Mouse (Mus musculus): ENCODE data around the gene Cxcr1. TPM values are rescaled to one million over a fixed set of nuclear protein-coding genes. Genes with fewer than 3 reads are reported as not detected.
"Not testable (repeated sequence)": the region's sequence is repeated elsewhere in the genome, so short reads cannot be mapped to it uniquely, and the experiment has no call there.

Cxcr1 gene
- polyA plus RNA-seq, 2 experiments from 2014 or later, result not detected

GRCm38 (mm10) chr1:74195961-74196360 lies 1.5 kb upstream of the Cxcr1 start:
- ATAC-seq, result no peak

- ATAC-seq, result no peak
Observed at GRCm38 (mm10) chr1:74192711-74193110, 1.7 kb downstream of the Cxcr1 start.

- ATAC-seq, result no peak
Observed at GRCm38 (mm10) chr1:74190471-74190870, 4.0 kb downstream of the Cxcr1 start.

GRCm38 (mm10) chr1:74183006-74183405 lies 11.4 kb downstream of the Cxcr1 start:
- ATAC-seq, result no peak

- no peak for ATAC-seq
Observed at GRCm38 (mm10) chr1:74181462-74181861, 13.0 kb downstream of the Cxcr1 start.

GRCm38 (mm10) chr1:74179624-74180408 lies 14.6 kb downstream of the Cxcr1 start:
- no peak for ATAC-seq

- no peak for ATAC-seq
Observed at GRCm38 (mm10) chr1:74178618-74179017, 15.8 kb downstream of the Cxcr1 start.

DNA sequence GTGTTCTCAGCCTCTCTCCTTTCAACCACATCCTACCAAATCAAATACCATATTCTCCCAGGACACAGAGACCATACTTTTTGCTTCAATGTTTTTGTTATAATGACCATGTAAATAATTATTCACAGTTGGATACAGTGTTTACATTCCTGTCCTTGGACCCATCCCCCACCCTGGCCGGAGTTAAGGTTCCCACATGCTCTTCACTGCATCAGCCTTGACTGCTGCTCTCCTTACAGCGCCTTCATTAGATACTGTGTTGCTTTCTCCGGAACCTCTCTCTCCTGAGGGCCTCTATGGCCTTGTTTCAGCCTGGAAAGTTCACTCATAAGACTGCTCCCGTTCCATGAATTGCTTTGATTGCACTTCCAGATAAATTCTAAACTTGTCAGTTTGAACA lies 18.7 kb downstream of the Cxcr1 start:
- no peak for ATAC-seq

DNA sequence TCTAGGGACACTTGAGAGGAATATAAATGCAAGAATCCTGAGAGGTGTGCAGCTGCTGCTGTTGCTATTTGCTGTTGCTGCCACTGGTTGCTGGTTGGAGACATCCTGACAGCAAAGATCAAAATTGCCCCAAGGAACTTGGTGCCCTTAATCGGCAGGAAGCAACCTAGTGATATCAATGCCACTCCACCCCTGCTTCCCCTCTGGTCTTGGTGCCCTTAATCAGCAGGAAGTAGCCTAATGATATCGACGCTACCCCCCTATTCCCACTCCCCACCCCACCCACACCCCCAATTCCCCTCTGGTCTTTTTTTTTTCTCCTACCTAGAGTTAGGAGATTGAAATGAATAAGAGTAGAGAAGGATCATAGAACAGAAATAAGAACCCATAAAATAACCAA lies 21.7 kb downstream of the Cxcr1 start:
- no peak for ATAC-seq

GRCm38 (mm10) chr1:74169721-74170120 lies 24.7 kb downstream of the Cxcr1 start:
- no peak for ATAC-seq

DNA sequence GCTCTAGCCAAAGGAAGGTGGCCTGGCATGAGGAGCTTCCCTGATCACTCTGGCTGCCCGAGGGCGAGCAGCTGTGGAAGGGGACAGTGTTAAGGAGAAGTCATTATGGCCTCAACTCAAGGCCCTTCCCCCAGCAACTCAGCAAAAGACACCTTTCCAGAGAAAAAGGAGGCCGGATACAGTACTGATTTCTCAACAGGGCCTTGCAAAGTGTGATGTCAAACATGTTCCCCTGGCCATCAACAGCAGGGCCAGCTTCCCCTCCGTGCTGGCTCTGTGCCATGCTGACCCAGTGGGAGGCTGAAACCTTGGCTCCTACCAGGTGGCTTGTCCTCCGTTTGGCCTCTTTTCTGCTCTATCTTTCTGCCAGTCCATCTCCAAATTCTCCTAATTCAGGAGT lies 27.3 kb downstream of the Cxcr1 start:
- ATAC-seq, result no peak

GRCm38 (mm10) chr1:74160036-74160435 lies 34.4 kb downstream of the Cxcr1 start:
- ATAC-seq, result no peak

DNA sequence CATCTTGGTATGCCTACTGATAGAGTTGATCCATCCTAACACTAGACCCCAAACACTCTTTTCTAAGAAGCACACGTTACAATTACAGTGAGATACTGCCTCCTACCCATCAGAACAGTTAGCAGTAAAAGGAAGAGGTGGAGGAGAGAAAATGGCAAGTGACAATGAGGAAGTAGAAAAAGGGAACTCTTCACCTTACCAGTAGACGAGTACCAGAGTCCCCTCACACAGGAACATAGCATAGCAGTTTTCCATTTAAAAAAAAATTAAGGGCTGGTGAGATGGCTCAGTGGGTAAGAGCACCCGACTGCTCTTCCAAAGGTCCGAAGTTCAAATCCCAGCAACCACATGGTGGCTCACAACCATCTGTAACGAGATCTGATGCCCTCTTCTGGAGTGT lies 34.8 kb downstream of the Cxcr1 start:
- ATAC-seq, result not testable (repeated sequence)

- no peak for ATAC-seq
Observed at GRCm38 (mm10) chr1:74156381-74156910, 38.0 kb downstream of the Cxcr1 start.

DNA sequence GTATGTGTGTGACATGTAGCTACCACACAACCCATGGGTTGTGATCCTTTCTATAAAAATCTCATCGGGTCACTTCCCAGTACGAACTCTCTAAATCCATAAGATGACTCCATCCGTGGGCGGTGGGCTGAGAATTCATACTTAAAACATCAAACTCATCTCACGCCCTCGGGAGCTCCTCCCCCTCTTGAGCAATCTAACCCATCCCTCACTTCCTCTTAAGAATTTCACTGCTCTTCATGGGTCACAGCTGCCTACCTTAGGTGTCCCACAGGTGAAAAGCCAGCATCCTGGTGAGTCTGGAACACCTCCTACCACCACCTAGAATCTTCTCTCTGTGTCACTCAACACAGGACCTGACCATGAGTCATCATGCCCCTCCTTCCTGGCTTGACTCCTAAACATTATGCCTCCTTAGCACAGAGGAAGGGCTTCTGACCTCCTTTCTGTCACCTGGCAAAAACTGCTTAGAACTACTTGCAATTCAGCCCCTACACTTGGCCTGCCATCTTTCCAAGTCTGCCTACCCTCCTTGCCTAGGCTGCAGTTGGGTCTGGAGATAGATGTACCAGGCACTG lies 38.9 kb downstream of the Cxcr1 start:
- no peak for ATAC-seq

- no peak for ATAC-seq
Observed at GRCm38 (mm10) chr1:74153461-74154184, 40.8 kb downstream of the Cxcr1 start, which contains the start of gene Cxcr2. TSS of gene Cxcr2 (plus strand) at chr1:74153989.

DNA sequence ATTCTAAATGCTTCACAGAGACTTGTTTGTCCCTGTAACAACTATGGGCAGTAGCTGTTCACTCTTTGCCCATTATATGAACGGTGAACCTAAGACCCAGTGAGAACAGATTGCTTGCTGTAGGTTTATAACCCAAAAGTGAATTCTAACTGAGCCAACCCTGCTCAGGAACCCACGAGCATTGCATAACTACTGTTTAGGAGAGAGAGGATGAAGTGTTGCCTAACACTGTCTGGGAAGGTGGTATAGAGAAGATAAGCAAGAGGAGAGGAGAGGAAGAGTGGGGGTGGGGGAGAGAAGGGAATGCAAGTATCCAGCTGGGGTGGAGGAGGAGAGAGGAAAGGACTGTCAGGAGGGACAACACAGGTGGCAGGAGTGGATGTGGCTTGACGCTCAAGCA lies 43.3 kb downstream of the Cxcr1 start:
- ATAC-seq, result no peak

- ATAC-seq, result no peak
Observed at GRCm38 (mm10) chr1:74150101-74150500, 44.3 kb downstream of the Cxcr1 start.

DNA sequence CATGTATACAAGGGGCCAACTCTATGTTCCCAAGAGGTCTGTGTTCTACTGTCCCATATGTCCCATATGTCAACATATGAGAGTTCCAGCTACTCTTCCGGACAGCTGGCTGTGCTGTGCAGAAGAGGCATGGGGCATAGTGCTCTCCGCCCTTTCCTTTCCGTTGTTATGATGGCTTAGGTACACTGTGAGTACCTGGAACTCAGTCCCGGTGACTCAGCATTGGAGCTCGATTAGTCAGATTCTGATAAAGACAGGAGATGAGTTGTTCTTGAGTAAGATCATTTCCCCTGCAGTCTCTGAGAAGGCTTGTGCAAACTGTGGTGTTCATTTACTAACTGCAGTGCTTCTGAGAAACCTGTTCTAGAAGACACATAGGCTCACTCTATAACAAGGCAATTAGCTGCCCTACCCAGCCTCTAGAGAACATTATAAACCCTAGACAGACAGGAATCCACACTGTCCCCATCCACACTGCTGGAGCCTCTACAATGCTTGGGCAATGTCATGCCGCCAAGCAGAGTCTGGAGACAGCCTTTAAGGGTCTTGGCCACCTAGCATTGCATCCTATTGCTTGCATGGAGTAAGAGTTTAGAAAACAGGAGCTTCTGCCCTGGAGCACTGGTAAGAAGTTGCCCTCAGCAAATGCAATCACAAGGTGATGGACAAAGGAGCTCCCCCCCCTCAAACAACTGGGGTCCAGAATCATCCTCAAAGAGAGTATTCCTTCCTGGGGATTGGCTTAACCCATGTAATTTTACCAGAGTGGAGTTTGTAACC lies 45.1 kb downstream of the Cxcr1 start:
- no peak for ATAC-seq

All from activated CD4-positive, CD25-positive, alpha-beta regulatory T cell, adult 4 months (primary cell).